Mouse (Mus musculus) 3T3-L1 (cell line): ENCODE measurements around the gene Hist2h2ab.
A peak's percentile ranks its signal among the peaks of the same experiment; 100 is the strongest.
"Not testable (repeated sequence)": the region's sequence is repeated elsewhere in the genome, so short reads cannot be mapped to it uniquely, and the experiment has no call there.

Experiments used
- DNase-seq: peaks from one replicate; pipeline ENCODE4 v3.0.0-alpha.2; 2015; ENCODE audit warnings: low read depth, low spot score

Hist2h2ab gene

GRCm38 (mm10) chr3:96237335-96237903 is 17.8 kb downstream of the Hist2h2ab start:
- DNase-seq, result peak; percentile 62

- DNase-seq, result peak; percentile 81
Measured at GRCm38 (mm10) chr3:96237904-96238511, 18.3 kb downstream of the Hist2h2ab start.

- DNase-seq, result not testable (repeated sequence)
Measured at GRCm38 (mm10) chr3:96238954-96239793, 19.5 kb downstream of the Hist2h2ab start, which contains the start of gene Hist2h3c2. TSS of gene Hist2h3c2 (minus strand) at chr3:96239127.

- DNase-seq, result peak; percentile 58
Measured at GRCm38 (mm10) chr3:96239949-96240798, 20.5 kb downstream of the Hist2h2ab start, which contains the start of gene Hist2h2aa2. TSS of gene Hist2h2aa2 (minus strand) at chr3:96240276.

- no peak for DNase-seq
Measured at GRCm38 (mm10) chr3:96240799-96241197, 21.1 kb downstream of the Hist2h2ab start.

GRCm38 (mm10) chr3:96243921-96244572 is 24.4 kb downstream of the Hist2h2ab start:
- DNase-seq, result peak; percentile 32

GRCm38 (mm10) chr3:96245003-96245886 is 25.6 kb downstream of the Hist2h2ab start, which contains the start of gene Hist2h2aa1:
TSS of gene Hist2h2aa1 (plus strand) at chr3:96245497.
- DNase-seq, result peak; percentile 77

- DNase-seq, result not testable (repeated sequence)
Measured at GRCm38 (mm10) chr3:96246018-96246417, 26.4 kb downstream of the Hist2h2ab start.

- DNase-seq, result not testable (repeated sequence)
Measured at GRCm38 (mm10) chr3:96246427-96246856, 26.8 kb downstream of the Hist2h2ab start, which contains the start of gene Hist2h3c1. TSS of gene Hist2h3c1 (plus strand) at chr3:96246685.

GRCm38 (mm10) chr3:96247356-96248140 is 27.9 kb downstream of the Hist2h2ab start:
- peak; percentile 41 for DNase-seq

- DNase-seq, result peak; percentile 40
Measured at GRCm38 (mm10) chr3:96248141-96249033, 28.7 kb downstream of the Hist2h2ab start.

GRCm38 (mm10) chr3:96249034-96249345 is 29.3 kb downstream of the Hist2h2ab start:
- no peak for DNase-seq

- DNase-seq, result no peak
Measured at GRCm38 (mm10) chr3:96250890-96251289, 31.2 kb downstream of the Hist2h2ab start.

- no peak for DNase-seq
Measured at GRCm38 (mm10) chr3:96251787-96252186, 32.1 kb downstream of the Hist2h2ab start.

GRCm38 (mm10) chr3:96254683-96255355 is 35.2 kb downstream of the Hist2h2ab start:
- DNase-seq, result no peak

- DNase-seq, result no peak
Measured at GRCm38 (mm10) chr3:96255926-96256593, 36.4 kb downstream of the Hist2h2ab start.

- DNase-seq, result no peak
Measured at GRCm38 (mm10) chr3:96257190-96257589, 37.5 kb downstream of the Hist2h2ab start.
